Mouse (Mus musculus) ES-Bruce4 (cell line): ENCODE measurements around the gene Cand1.

Experiments
- CTCF ChIP-seq: IDR thresholded peaks from one replicate; pipeline ENCODE4 v1.8.1; 2011; ENCODE audit warnings: low read depth, low read length
- EP300 ChIP-seq: IDR thresholded peaks from 2 replicates; pipeline ENCODE4 v1.6.1; 2011; ENCODE audit warnings: low read depth, low read length; ENCODE audit not compliant: insufficient read depth
- POLR2A ChIP-seq: IDR thresholded peaks from one replicate; pipeline ENCODE4 v1.8.1; 2011; ENCODE audit warnings: low read length; ENCODE audit not compliant: insufficient read depth

DNA sequence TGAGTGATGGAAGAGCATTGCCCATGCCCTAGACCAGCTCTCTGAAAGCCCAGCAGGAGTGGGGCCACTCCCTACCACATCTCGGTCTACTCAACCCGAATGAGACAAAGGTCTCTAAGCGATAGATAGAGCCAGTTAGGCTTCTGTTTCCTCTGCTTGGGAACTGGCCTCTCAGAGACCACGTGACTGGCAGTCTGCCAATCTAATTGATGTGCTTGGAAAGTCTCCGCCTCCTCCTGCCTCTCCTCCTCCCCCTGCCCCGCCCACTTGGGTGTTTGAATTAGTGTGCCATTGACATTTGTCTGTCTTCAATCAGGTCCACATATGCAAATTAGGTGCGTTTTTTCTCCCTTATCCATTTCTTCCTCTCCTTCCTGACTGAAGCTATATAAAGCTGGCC lies 24.9 kb upstream of the Cand1 start:
- TF ChIP-seq EP300: no peak
- no peak for TF ChIP-seq CTCF
- no peak for TF ChIP-seq POLR2A
